21 mouse cellular contexts compared by ENCODE assay signal in the genomic region with DNA sequence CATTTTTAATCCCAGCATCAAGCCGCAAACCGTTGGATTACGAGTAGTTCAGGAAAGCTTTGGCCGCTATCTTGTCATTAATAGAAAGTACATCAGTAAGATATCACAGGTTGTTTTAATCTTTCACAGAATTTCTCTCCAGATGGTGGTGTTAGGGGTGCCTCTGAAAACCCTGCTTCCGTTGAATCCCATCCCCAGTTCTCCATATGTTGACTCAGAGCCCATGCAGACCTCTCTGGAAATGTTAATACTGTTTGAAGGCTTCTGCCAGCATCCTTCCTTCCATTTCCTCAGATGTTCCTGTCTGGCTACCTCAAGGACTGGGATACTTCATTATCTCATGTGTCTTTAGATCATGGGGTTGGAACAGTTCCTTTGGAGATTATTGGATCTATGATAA.
DNase-seq lines count a peak whose midpoint lies in the region; ATAC-seq and TF ChIP-seq lines count a peak whose summit lies in the region.
"Had no signal": no experiment of that assay in that cellular context is flagged by ENCODE, and none has a peak within 500 bp of the region (broad histone marks: within the 10 kb centered on the region; RNA-seq: fewer than 3 reads in every experiment).

No protein-coding gene starts in this region.

- no peaks in the 10 kb centered on the region for H3K27me3 ChIP-seq in forebrain, embryonic 12.5 days
- H3K27me3 ChIP-seq in forebrain, embryonic 14.5 days (replicated peaks; ENCODE audit: control insufficient read depth, insufficient read depth, low read length) = no peaks in the 10 kb centered on the region
- H3K27me3 ChIP-seq: forebrain, embryonic 13.5 days; hindbrain, embryonic 13.5 days had no signal

- no peak for TF ChIP-seq CTCF in layer of hippocampus, adult 2 months (conservative IDR thresholded peaks at IDR 0.05)
- no peak for TF ChIP-seq CTCF in brain, embryonic 14.5 days (IDR thresholded peaks at IDR 0.05; ENCODE audit: borderline replicate concordance, extremely low read depth, insufficient read depth, insufficient read length)

- H3K9ac ChIP-seq in forebrain, embryonic 12.5 days = no peak overlapping the region
- H3K9ac ChIP-seq in forebrain, embryonic 14.5 days (ENCODE audit: low read length) = no peak overlapping the region
- H3K9ac ChIP-seq: forebrain, embryonic 13.5 days; heart, embryonic 12.5 days; heart, embryonic 15.5 days; hindbrain, embryonic 13.5 days had no signal

- 89% methylated on average over 5 of the region's 5 CpGs for WGBS in forebrain, embryonic 12.5 days
- 85% methylated on average over 5 of the region's 5 CpGs for whole genome bisulfite sequencing in forebrain, embryonic 14.5 days

- no peaks in the 10 kb centered on the region for H3K9me3 ChIP-seq in forebrain, embryonic 12.5 days
- no peaks in the 10 kb centered on the region for H3K9me3 ChIP-seq in forebrain, embryonic 14.5 days (replicated peaks; ENCODE audit: control insufficient read depth, low read length)
- H3K9me3 ChIP-seq: forebrain, embryonic 13.5 days; heart, embryonic 12.5 days; heart, embryonic 15.5 days; hindbrain, embryonic 10.5 days; hindbrain, embryonic 13.5 days had no signal

- no peak overlapping the region for H3K4me3 ChIP-seq in forebrain, embryonic 12.5 days (replicated peaks)
- no peak overlapping the region for H3K4me3 ChIP-seq in forebrain, embryonic 14.5 days (ENCODE audit: low read depth, low read length)
- H3K4me3 ChIP-seq in layer of hippocampus, adult 2 months = no peak overlapping the region
- H3K4me3 ChIP-seq: forebrain, embryonic 13.5 days; heart, embryonic 12.5 days; heart, embryonic 15.5 days; hindbrain, embryonic 10.5 days; hindbrain, embryonic 13.5 days had no signal

- TF ChIP-seq POLR2A in brain, embryonic 14.5 days (IDR thresholded peaks at IDR 0.05; ENCODE audit: borderline replicate concordance, extremely low read depth, insufficient read depth, insufficient read length, poor library complexity, severe bottlenecking) = no peak

- ATAC-seq in forebrain, embryonic 12.5 days (ENCODE audit: low FRiP score) = no peak
- ATAC-seq in forebrain, embryonic 14.5 days = no peak
- no peak for ATAC-seq in erythroid progenitor cell, adult 5-6 weeks (replicated peaks; ENCODE audit: low FRiP score, poor library complexity, severe bottlenecking)
- ATAC-seq: CD4-positive, CD25-positive, alpha-beta regulatory T cell, adult 4 months; forebrain, embryonic 13.5 days; intestine, postnatal 0 days had no signal

- H3K36me3 ChIP-seq in forebrain, embryonic 12.5 days (replicated peaks) = no peaks in the 10 kb centered on the region
- no peaks in the 10 kb centered on the region for H3K36me3 ChIP-seq in forebrain, embryonic 14.5 days (ENCODE audit: control insufficient read depth, insufficient read depth, low read length)
- H3K36me3 ChIP-seq: heart, embryonic 12.5 days; heart, embryonic 15.5 days; hindbrain, embryonic 10.5 days; hindbrain, embryonic 13.5 days had no signal

- no peak overlapping the region for H3K4me2 ChIP-seq in forebrain, embryonic 12.5 days
- no peak overlapping the region for H3K4me2 ChIP-seq in forebrain, embryonic 14.5 days (ENCODE audit: low read length)
- H3K4me2 ChIP-seq: forebrain, embryonic 13.5 days; heart, embryonic 12.5 days; heart, embryonic 15.5 days; hindbrain, embryonic 13.5 days had no signal

- DNase-seq in forebrain, embryonic 14.5 days (ENCODE audit: low spot score) = no peak
- DNase-seq in layer of hippocampus, adult 2 months (ENCODE audit: low spot score in 2 of 2) = no peak
- no peak for DNase-seq in layer of hippocampus, adult 9-11 months
- peak; percentile 50 for DNase-seq in brain, embryonic 14.5 days (ENCODE audit: low read depth)
- DNase-seq: adrenal gland, adult 2 months; adrenal gland, postnatal 14 days; cerebellum, adult 2 months; cerebellum, adult 9-11 months; gastrocnemius, postnatal 25 days; heart, adult 18-20 months; heart, postnatal 10 days; heart, postnatal 36 days had no signal

- H3K27ac ChIP-seq in forebrain, embryonic 12.5 days = 0 out of 2 replicates have a peak overlapping the region, but pooled peaks have one; percentile 8
- no peak overlapping the region for H3K27ac ChIP-seq in forebrain, embryonic 14.5 days (ENCODE audit: low read depth, low read length)
- H3K27ac ChIP-seq in layer of hippocampus, adult 2 months = peak overlapping the region; percentile 14; the same call in 1 of the 2 replicates
- H3K27ac ChIP-seq: forebrain, embryonic 13.5 days; heart, embryonic 15.5 days; hindbrain, embryonic 10.5 days; hindbrain, embryonic 13.5 days had no signal

- peaks cover 14% of the 10 kb centered on the region for H3K4me1 ChIP-seq in forebrain, embryonic 12.5 days
- peaks cover 16% of the 10 kb centered on the region for H3K4me1 ChIP-seq in forebrain, embryonic 14.5 days (ENCODE audit: control insufficient read depth, insufficient read depth, low read length)
- H3K4me1 ChIP-seq: heart, embryonic 12.5 days; heart, embryonic 15.5 days had no signal
